Mouse (Mus musculus) small intestine, adult 2 months (tissue): ENCODE results near the gene Mitf.

Experiments
- CTCF ChIP-seq: fragments of 200-500 bp; IDR thresholded peaks from 2 replicates; pipeline ENCODE4 v1.5.1; 2012; ENCODE audit warnings: low read depth, mild to moderate bottlenecking, control low read depth, inconsistent platforms, low read length, moderate library complexity, mixed read lengths; ENCODE audit not compliant: insufficient replicate concordance, insufficient read length; ENCODE audit errors: extremely low read depth
- POLR2A ChIP-seq: fragments of 200-500 bp; IDR thresholded peaks from 2 replicates; pipeline ENCODE4 v1.6.1; 2012; ENCODE audit warnings: low read depth, mild to moderate bottlenecking, control low read depth, inconsistent platforms, low read length, moderate library complexity

GRCm38 (mm10) chr6:97876990-97877389 is 70.1 kb downstream of the Mitf start:
- TF ChIP-seq CTCF (no peak), POLR2A (no peak)
